Comparison of ENCODE assay signal across 8 mouse cellular contexts in genomic region chr15:84758493-84758892, GRCm38 (mm10). TPM values are rescaled to one million over a fixed set of nuclear protein-coding genes. Genes with fewer than 3 reads are reported as not detected.
DNase-seq lines count a peak whose midpoint lies in the region; ATAC-seq and TF ChIP-seq lines count a peak whose summit lies in the region.

No protein-coding gene starts in this region.

- TF ChIP-seq POLR2A in spleen, adult 2 months (IDR thresholded peaks at IDR 0.05; ENCODE audit: low read depth, low read length): no peak

- 33% methylated on average over 4 of the region's 4 CpGs for WGBS in hindbrain, embryonic 10.5 days
- WGBS in hindbrain, embryonic 16.5 days: 25% methylated on average over 4 of the region's 4 CpGs
- WGBS in spleen, adult 2 months: 35% methylated on average over 4 of the region's 4 CpGs
- 34% methylated on average over 4 of the region's 4 CpGs for WGBS in limb, embryonic 11.5 days
- WGBS in intestine, embryonic 15.5 days: 40% methylated on average over 4 of the region's 4 CpGs

- TF ChIP-seq CTCF in spleen, adult 2 months (IDR thresholded peaks at IDR 0.05; ENCODE audit: extremely low read depth, insufficient read depth, insufficient read length, insufficient replicate concordance): peak; percentile 59; the same call in 1 of the 2 replicates

- H3K4me1 ChIP-seq in hindbrain, embryonic 10.5 days (replicated peaks): peaks cover 50% of the 10 kb centered on the region
- peaks cover 17% of the 10 kb centered on the region for H3K4me1 ChIP-seq in hindbrain, embryonic 16.5 days (ENCODE audit: control insufficient read depth, insufficient read depth, low read depth, low read length)
- H3K4me1 ChIP-seq in spleen, adult 2 months (ENCODE audit: control insufficient read depth, insufficient read depth, insufficient read length): no peaks in the 10 kb centered on the region
- 0 out of 2 replicates have a peak, but pooled peaks cover 4% of the 10 kb centered on the region for H3K4me1 ChIP-seq in limb, embryonic 11.5 days (ENCODE audit: control insufficient read depth, insufficient read depth, low read length)
- H3K4me1 ChIP-seq in intestine, embryonic 15.5 days (replicated peaks): peaks cover 10% of the 10 kb centered on the region

- DNase-seq in hindbrain, embryonic 10.5 days (ENCODE audit: low spot score): peak; percentile 74
- peak; percentile 9 to 15 for DNase-seq in spleen, adult 2 months (ENCODE audit: low read depth in 1 of 2, low spot score in 2 of 2)
- DNase-seq in spleen, postnatal 36 days (ENCODE audit: low spot score in 2 of 2): no peak
- peak; percentile 18 for DNase-seq in c-Kit-positive CD71-positive TER-119-positive erythroid progenitor cells, embryonic 14.5 days (ENCODE audit: low spot score)
- peak; percentile 75 for DNase-seq in limb, embryonic 11.5 days (ENCODE audit: low spot score)
- peak; percentile 36 for DNase-seq in thymus, postnatal 14 days

- H3K9ac ChIP-seq in hindbrain, embryonic 16.5 days (ENCODE audit: low read depth, low read length): no peak overlapping the region
- H3K9ac ChIP-seq in limb, embryonic 11.5 days (ENCODE audit: low read length): no peak overlapping the region
- no peak overlapping the region for H3K9ac ChIP-seq in intestine, embryonic 15.5 days

- H3K36me3 ChIP-seq in hindbrain, embryonic 10.5 days: no peaks in the 10 kb centered on the region
- no peaks in the 10 kb centered on the region for H3K36me3 ChIP-seq in hindbrain, embryonic 16.5 days (ENCODE audit: control insufficient read depth, insufficient read depth, low read length)
- no peaks in the 10 kb centered on the region for H3K36me3 ChIP-seq in spleen, adult 2 months (ENCODE audit: control insufficient read depth, insufficient read depth, low read length)
- no peaks in the 10 kb centered on the region for H3K36me3 ChIP-seq in limb, embryonic 11.5 days (ENCODE audit: control insufficient read depth, insufficient read depth, low read length)
- H3K36me3 ChIP-seq in intestine, embryonic 15.5 days: no peaks in the 10 kb centered on the region

- no peak overlapping the region for H3K4me3 ChIP-seq in hindbrain, embryonic 10.5 days
- no peak overlapping the region for H3K4me3 ChIP-seq in hindbrain, embryonic 16.5 days (ENCODE audit: low read length)
- no peak overlapping the region for H3K4me3 ChIP-seq in spleen, adult 2 months (ENCODE audit: extremely low read depth, insufficient read depth, insufficient read length)
- H3K4me3 ChIP-seq in limb, embryonic 11.5 days (ENCODE audit: low read depth, low read length): no peak overlapping the region
- no peak overlapping the region for H3K4me3 ChIP-seq in intestine, embryonic 15.5 days (replicated peaks)

- H3K9me3 ChIP-seq in hindbrain, embryonic 10.5 days: no peaks in the 10 kb centered on the region
- no peaks in the 10 kb centered on the region for H3K9me3 ChIP-seq in hindbrain, embryonic 16.5 days (ENCODE audit: control insufficient read depth, low read length)
- no peaks in the 10 kb centered on the region for H3K9me3 ChIP-seq in limb, embryonic 11.5 days (ENCODE audit: control insufficient read depth, low read length)
- H3K9me3 ChIP-seq in intestine, embryonic 15.5 days: no peaks in the 10 kb centered on the region

- H3K27ac ChIP-seq in hindbrain, embryonic 10.5 days: no peak overlapping the region
- no peak overlapping the region for H3K27ac ChIP-seq in hindbrain, embryonic 16.5 days (ENCODE audit: low read depth, low read length)
- no peak overlapping the region for H3K27ac ChIP-seq in spleen, adult 2 months (ENCODE audit: insufficient read depth, low read length)
- no peak overlapping the region for H3K27ac ChIP-seq in limb, embryonic 11.5 days (replicated peaks; ENCODE audit: low read depth, low read length)
- H3K27ac ChIP-seq in intestine, embryonic 15.5 days: no peak overlapping the region

- no peak overlapping the region for H3K4me2 ChIP-seq in hindbrain, embryonic 16.5 days (ENCODE audit: low read length)
- no peak overlapping the region for H3K4me2 ChIP-seq in limb, embryonic 11.5 days (ENCODE audit: low read depth, severe bottlenecking)
- no peak overlapping the region for H3K4me2 ChIP-seq in intestine, embryonic 15.5 days (replicated peaks)

- H3K27me3 ChIP-seq in hindbrain, embryonic 10.5 days (ENCODE audit: insufficient read depth, poor library complexity, severe bottlenecking): peaks cover 30% of the 10 kb centered on the region
- no peaks in the 10 kb centered on the region for H3K27me3 ChIP-seq in hindbrain, embryonic 16.5 days (replicated peaks; ENCODE audit: control insufficient read depth, insufficient read depth, low read length)
- H3K27me3 ChIP-seq in spleen, adult 2 months (ENCODE audit: control insufficient read depth, insufficient read depth, low read length): no peaks in the 10 kb centered on the region
- 0 out of 2 replicates have a peak, but pooled peaks cover 4% of the 10 kb centered on the region for H3K27me3 ChIP-seq in limb, embryonic 11.5 days (ENCODE audit: control insufficient read depth, insufficient read depth, low read length)
- H3K27me3 ChIP-seq in intestine, embryonic 15.5 days (replicated peaks): no peaks in the 10 kb centered on the region

- ATAC-seq in hindbrain, embryonic 16.5 days: no peak
- ATAC-seq in limb, embryonic 11.5 days (ENCODE audit: insufficient number of reproducible peaks, low FRiP score, low TSS enrichment, low read depth): no peak
- ATAC-seq in intestine, embryonic 15.5 days: no peak

RNA-seq across cellular contexts. Expression of gene Arhgap8, which starts 38.6 kb away (rescaled TPM):
- polyA plus RNA-seq in hindbrain, embryonic 10.5 days (2016; fragmentation: Nextera tagmentation; extraction: Ambion mirVana): 3.5 and 3.8 TPM in 2 replicates
- polyA plus RNA-seq in hindbrain, embryonic 16.5 days (2015; fragmentation: Nextera tagmentation; extraction: Ambion mirVana): 0.61 and 0.96 TPM in 2 replicates
- polyA plus RNA-seq in spleen, adult 2 months (2012; rRNA removed): 0.72 and 1.00 TPM in 2 replicates
- 3.1 and 5.2 TPM in 2 replicates for polyA plus RNA-seq in limb, embryonic 11.5 days (2014; fragmentation: Nextera tagmentation; extraction: Ambion mirVana)
- 12.5 and 14.1 TPM in 2 replicates for polyA plus RNA-seq in intestine, embryonic 15.5 days (2015; fragmentation: Nextera tagmentation; extraction: Ambion mirVana)

Comparison
In these comparisons a context has a peak if more than half of its experiments do, and no peak if none do; other contexts are left out.
1. DNase-seq: peak in hindbrain, embryonic 10.5 days (single experiment), spleen, adult 2 months (2 of 2), c-Kit-positive CD71-positive TER-119-positive erythroid progenitor cells, embryonic 14.5 days (single experiment), limb, embryonic 11.5 days (single experiment) and thymus, postnatal 14 days (single experiment); none in spleen, postnatal 36 days (0 of 2).